Mouse (Mus musculus) CD4-positive, CD25-positive, alpha-beta regulatory T cell, adult 4 months (primary cell): ENCODE data around the gene Pum1. TPM values are rescaled to one million over a fixed set of nuclear protein-coding genes. Genes with fewer than 3 reads are reported as not detected.

ENCODE experiments used
- ATAC-seq: one replicate; pipeline ENCODE4 v1.8.0; 2017
- polyA plus RNA-seq, 2 experiments: library from polyadenylated mRNA; unstranded; fragments of 100-300 nt; shearing (Covaris generic); gene quantifications; one replicate each; pipeline ENCODE4 v1.2.1; 2017

The Pum1 gene
- polyA plus RNA-seq, 2 experiments from 2014 or later, result 74.0 to 91.3 TPM

DNA sequence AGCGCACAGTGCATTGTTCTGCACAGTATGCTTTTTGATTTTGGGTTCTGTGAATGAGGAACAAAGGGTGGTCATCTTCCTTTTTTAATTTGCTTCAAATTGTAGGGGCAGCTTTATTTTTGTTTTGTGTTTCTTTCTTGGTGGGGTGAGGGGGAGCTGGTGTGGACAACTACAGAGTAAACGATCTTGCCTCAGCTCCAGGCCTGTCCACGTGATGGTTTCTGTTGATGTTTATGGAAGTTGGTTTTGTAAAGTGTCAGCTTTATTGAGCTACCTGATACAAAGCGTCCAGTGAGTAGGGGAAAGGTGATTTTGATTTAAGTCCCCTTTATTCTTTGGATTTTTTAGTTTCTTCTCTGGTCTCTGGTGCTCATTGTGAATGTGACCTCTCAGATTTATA, 72.8 kb downstream of the Pum1 start:
- ATAC-seq, result no peak

DNA sequence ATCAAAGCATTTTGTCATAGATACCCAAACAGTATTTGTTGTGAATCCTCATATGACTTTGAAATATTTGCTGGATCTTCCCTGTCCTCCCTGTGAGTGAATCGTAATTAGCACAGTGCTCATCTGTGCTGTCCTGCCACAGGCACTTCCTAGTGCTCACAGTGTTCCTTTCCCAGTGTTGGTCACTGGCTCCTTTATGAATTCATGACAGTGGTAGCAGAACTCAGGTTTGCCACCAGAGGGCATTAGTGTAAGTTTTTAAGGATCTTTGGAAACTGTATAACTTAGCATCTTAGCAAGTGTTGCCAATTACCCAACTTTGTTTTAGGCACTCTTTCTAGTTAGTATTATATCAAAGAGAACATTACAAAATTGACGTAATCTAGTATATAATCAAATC, 75.4 kb downstream of the Pum1 start:
- peak; percentile 37 for ATAC-seq

- ATAC-seq, result no peak
These were observed 80.9 kb downstream of the Pum1 start for GRCm38 (mm10) chr4:130744058-130744457.

- no peak for ATAC-seq
These were observed 82.6 kb downstream of the Pum1 start for GRCm38 (mm10) chr4:130745561-130746306.

GRCm38 (mm10) chr4:130749566-130749965, 86.4 kb downstream of the Pum1 start:
- ATAC-seq, result no peak

- ATAC-seq, result no peak
These were observed 88.8 kb downstream of the Pum1 start for GRCm38 (mm10) chr4:130751966-130752365.

DNA sequence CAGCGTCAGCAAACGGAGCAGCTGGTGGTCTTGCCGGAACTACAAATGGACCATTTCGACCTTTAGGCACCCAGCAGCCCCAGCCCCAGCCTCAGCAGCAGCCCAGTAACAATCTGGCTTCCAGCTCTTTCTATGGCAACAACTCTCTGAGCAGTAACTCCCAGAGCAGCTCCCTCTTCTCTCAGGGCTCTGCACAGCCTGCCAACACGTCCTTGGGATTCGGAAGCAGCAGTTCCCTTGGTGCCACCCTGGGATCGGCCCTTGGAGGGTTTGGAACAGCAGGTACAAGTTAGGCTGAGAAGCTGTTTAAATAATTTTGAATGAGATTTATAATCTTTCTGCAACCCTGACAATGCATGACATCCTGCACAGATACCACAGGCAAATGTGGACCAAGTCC, 89.5 kb downstream of the Pum1 start:
- ATAC-seq, result no peak

- no peak for ATAC-seq
These were observed 90.6 kb downstream of the Pum1 start for GRCm38 (mm10) chr4:130753755-130754154.

GRCm38 (mm10) chr4:130754776-130755175, 91.7 kb downstream of the Pum1 start:
- ATAC-seq, result no peak

DNA sequence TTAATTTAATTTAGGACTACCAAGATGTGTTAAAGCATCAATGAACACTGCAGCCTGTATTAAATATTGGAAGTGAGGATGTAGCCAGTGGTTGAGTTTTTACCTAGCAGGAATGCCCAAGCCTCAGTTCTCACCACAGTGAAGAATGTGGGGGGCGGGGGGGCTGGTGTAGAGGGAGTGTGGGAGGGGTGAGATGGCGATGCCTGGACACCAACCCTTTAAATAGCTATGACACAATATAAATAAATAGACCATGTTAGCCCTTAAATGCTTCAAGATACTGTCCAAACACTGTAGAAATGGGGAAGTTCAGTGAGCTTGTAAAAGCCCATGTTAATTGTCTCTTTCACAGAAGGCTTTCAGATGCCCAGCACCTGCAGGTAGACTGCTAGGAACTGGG, 96.8 kb downstream of the Pum1 start:
- no peak for ATAC-seq

GRCm38 (mm10) chr4:130761809-130762208, 98.7 kb downstream of the Pum1 start:
- no peak for ATAC-seq

GRCm38 (mm10) chr4:130765399-130766160, 102.5 kb downstream of the Pum1 start:
- ATAC-seq, result no peak

- no peak for ATAC-seq
These were observed 103.3 kb downstream of the Pum1 start for GRCm38 (mm10) chr4:130766387-130766786.

- ATAC-seq, result no peak
These were observed 103.8 kb downstream of the Pum1 start for GRCm38 (mm10) chr4:130766926-130767325.

DNA sequence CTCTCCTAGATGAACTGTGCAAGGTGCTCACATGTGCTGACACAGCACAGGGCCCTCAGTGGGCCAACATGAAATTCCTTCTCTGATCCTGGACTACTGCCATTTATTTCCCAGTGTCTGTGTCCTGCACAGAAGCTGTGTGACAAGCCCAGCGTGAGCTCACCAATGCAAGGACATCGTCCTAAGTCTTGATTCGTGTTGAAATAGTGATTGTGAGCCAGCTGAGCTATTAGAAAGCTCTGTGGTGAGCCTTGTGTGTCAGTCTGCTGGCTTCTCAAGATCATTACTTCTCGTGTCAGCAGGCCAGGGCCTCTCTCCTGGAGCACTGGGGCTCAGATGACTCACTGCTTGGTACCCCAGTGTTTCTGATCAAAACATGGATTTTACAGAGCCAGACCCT, 110.8 kb downstream of the Pum1 start:
- no peak for ATAC-seq

DNA sequence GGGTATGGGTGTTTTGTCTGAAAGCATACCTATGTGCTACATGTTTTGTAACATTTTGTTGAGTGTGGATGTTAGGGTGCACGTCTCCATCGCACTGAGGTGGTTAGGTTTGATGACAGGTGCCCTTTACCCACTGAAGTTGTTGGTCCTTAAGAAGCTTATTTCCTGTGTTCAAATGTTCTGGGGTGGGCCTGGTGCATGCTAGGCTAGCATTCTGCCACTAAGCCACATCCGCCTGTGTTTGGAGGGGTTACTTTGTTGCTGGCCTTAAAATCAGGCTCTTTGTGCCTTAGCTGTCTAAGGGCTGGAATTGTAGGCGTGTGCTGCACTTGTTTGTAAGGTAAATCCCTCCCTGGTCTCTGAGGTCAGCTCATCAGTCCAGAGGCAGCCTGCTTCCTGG, 111.7 kb downstream of the Pum1 start:
- ATAC-seq, result peak; percentile 47

GRCm38 (mm10) chr4:130777647-130778046, 114.5 kb downstream of the Pum1 start:
- ATAC-seq, result no peak

GRCm38 (mm10) chr4:130779037-130779436, 115.9 kb downstream of the Pum1 start:
- no peak for ATAC-seq

DNA sequence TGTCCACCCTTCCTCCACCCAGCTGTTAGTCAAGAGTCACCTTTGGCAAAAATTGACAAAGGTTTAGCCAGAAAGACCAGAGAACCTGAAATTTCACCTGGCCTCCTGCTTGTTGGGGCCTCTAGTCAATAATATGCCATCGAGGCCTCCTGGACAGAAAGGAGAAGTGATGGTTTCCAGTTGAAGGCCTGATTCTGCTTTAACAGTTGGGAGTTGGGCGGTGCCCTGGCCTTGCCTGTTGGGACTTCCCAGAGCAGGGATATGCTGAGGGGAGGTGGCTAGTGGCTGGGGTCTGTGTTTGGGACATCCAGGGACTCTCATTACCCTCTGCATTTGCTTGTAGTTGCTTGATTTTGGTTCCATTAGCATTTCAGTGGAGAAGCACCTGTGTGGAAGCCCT, 119.4 kb downstream of the Pum1 start:
- ATAC-seq, result no peak

- ATAC-seq, result peak; percentile 49
These were observed 121.6 kb downstream of the Pum1 start for GRCm38 (mm10) chr4:130784755-130785154.

GRCm38 (mm10) chr4:130787530-130787929, 124.4 kb downstream of the Pum1 start:
- no peak for ATAC-seq

- ATAC-seq, result peak; percentile 55
These were observed 127.1 kb downstream of the Pum1 start for GRCm38 (mm10) chr4:130790180-130790579.

DNA sequence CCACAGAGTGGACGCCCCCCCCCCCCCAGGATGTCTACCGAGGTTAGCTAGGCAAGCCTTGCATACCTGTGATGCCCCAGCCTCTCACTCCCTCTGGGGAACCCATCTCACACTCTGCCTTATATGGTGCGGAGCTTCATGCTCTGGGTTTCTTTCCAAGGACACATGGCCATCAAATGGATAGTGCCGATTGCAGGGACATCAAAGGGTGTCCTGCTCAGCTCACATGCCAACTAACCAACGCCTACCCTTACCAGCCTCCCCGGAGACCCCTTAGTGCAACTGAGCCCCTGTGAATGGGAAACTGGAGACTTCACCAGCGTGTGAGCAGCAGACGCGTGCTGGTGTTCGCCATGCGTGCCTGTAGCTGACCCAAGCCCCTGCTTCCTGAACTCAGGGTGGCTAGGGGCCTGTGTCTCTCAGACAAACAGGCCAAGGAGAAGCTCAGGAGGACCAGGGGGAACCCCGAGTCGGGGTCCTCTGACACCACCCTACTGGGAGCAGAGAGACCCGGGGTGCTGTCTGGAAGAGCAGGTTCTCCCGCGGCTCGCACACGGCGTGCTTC, 128.8 kb downstream of the Pum1 start:
- ATAC-seq, result peak; percentile 38
